Mouse (Mus musculus): Measurements from ENCODE around the gene Ism2. TPM values are rescaled to one million over a fixed set of nuclear protein-coding genes. Genes with fewer than 3 reads are reported as not detected.

The Ism2 gene
- polyA plus RNA-seq, 1 experiment from 2014 or later: 0.13 TPM

- no peak for ATAC-seq (ENCODE audit: low read depth)
- H3K9me3 ChIP-seq (replicated peaks; ENCODE audit: control insufficient read depth, low read length): no peaks in the 10 kb centered on the region
- H3K27ac ChIP-seq (ENCODE audit: low read length): no peak overlapping the region
- 35% methylated on average over 5 of the region's 5 CpGs for WGBS (ENCODE audit: insufficient replicate concordance)
- no peak overlapping the region for H3K9ac ChIP-seq (ENCODE audit: low read depth, low read length)
- no peaks in the 10 kb centered on the region for H3K4me1 ChIP-seq (ENCODE audit: control insufficient read depth, low read depth, low read length)
- no peak overlapping the region for H3K4me2 ChIP-seq (ENCODE audit: low read depth, low read length)
- H3K4me3 ChIP-seq (ENCODE audit: low read depth, low read length): no peak overlapping the region
- 0 out of 2 replicates have a peak, but pooled peaks cover 2% of the 10 kb centered on the region for H3K36me3 ChIP-seq (ENCODE audit: control insufficient read depth, insufficient read depth)
- H3K27me3 ChIP-seq (ENCODE audit: control insufficient read depth, insufficient read depth, low read depth, low read length): no peaks in the 10 kb centered on the region
Observed at GRCm38 (mm10) chr12:87236882-87237483, 62.5 kb downstream of the Ism2 start.

- H3K4me2 ChIP-seq (ENCODE audit: low read depth, low read length): no peak overlapping the region
- H3K27me3 ChIP-seq (ENCODE audit: control insufficient read depth, insufficient read depth, low read depth, low read length): no peaks in the 10 kb centered on the region
- H3K36me3 ChIP-seq (ENCODE audit: control insufficient read depth, insufficient read depth): no peaks in the 10 kb centered on the region
- H3K4me1 ChIP-seq (ENCODE audit: control insufficient read depth, low read depth, low read length): no peaks in the 10 kb centered on the region; the same call in 1 of the 2 replicates
- H3K4me3 ChIP-seq (ENCODE audit: low read depth, low read length): no peak overlapping the region
- H3K27ac ChIP-seq (ENCODE audit: low read length): no peak overlapping the region
- no peak overlapping the region for H3K9ac ChIP-seq (ENCODE audit: low read depth, low read length)
- no peaks in the 10 kb centered on the region for H3K9me3 ChIP-seq (replicated peaks; ENCODE audit: control insufficient read depth, low read length)
- no peak for ATAC-seq (ENCODE audit: low read depth)
Observed at GRCm38 (mm10) chr12:87230379-87230895, 69.1 kb downstream of the Ism2 start.

- Histone ChIP-seq H3K4me1 (ENCODE audit: control insufficient read depth, low read depth, low read length) (no peaks in the 10 kb centered on the region; the same call in 1 of the 2 replicates), H3K27me3 (ENCODE audit: control insufficient read depth, insufficient read depth, low read depth, low read length) (no peaks in the 10 kb centered on the region), H3K4me3 (ENCODE audit: low read depth, low read length) (no peak overlapping the region), H3K4me2 (ENCODE audit: low read depth, low read length) (no peak overlapping the region), H3K9ac (ENCODE audit: low read depth, low read length) (no peak overlapping the region), H3K9me3 (replicated peaks; ENCODE audit: control insufficient read depth, low read length) (no peaks in the 10 kb centered on the region), H3K27ac (ENCODE audit: low read length) (no peak overlapping the region), H3K36me3 (ENCODE audit: control insufficient read depth, insufficient read depth) (no peaks in the 10 kb centered on the region)
- ATAC-seq (ENCODE audit: low read depth): no peak
- 68% methylated on average over 2 of the region's 2 CpGs for WGBS (ENCODE audit: insufficient replicate concordance)
Observed at GRCm38 (mm10) chr12:87229633-87230032, 69.9 kb downstream of the Ism2 start.

Small RNA genes within 50 kb of the gene (microRNA-seq; reads per million reads assigned to microRNA genes)
- gene Gm47293: not detected

Other genes starting within 250 kb of the Ism2 start
- 0.07 TPM in 1 of 2 replicates, not detected in the other for gene Ngb, start 197.2 kb downstream of the Ism2 start, polyA plus RNA-seq (2015; fragmentation: Nextera tagmentation; extraction: Ambion mirVana)
- 105 and 124 TPM in 2 replicates for gene Gstz1, start 152.5 kb downstream of the Ism2 start, polyA plus RNA-seq (2015; fragmentation: Nextera tagmentation; extraction: Ambion mirVana)
- gene Pomt2, start 151.7 kb downstream of the Ism2 start, polyA plus RNA-seq (2015; fragmentation: Nextera tagmentation; extraction: Ambion mirVana): 3.8 and 4.0 TPM in 2 replicates
- 6.1 and 7.7 TPM in 2 replicates for gene Samd15, start 100.0 kb downstream of the Ism2 start, polyA plus RNA-seq (2015; fragmentation: Nextera tagmentation; extraction: Ambion mirVana)
- gene Tmed8, start 99.3 kb downstream of the Ism2 start, polyA plus RNA-seq (2015; fragmentation: Nextera tagmentation; extraction: Ambion mirVana): 0.40 and 0.41 TPM in 2 replicates
- 0.25 and 0.29 TPM in 2 replicates for gene Noxred1, start 61.0 kb downstream of the Ism2 start, polyA plus RNA-seq (2015; fragmentation: Nextera tagmentation; extraction: Ambion mirVana)
- 9.8 and 10.2 TPM in 2 replicates for gene Vipas39, start 33.4 kb downstream of the Ism2 start, polyA plus RNA-seq (2015; fragmentation: Nextera tagmentation; extraction: Ambion mirVana)
- 108 and 119 TPM in 2 replicates for gene Ahsa1, start 33.2 kb downstream of the Ism2 start, polyA plus RNA-seq (2015; fragmentation: Nextera tagmentation; extraction: Ambion mirVana)
- gene Sptlc2, start 88.7 kb upstream of the Ism2 start, polyA plus RNA-seq (2015; fragmentation: Nextera tagmentation; extraction: Ambion mirVana): 28.1 and 30.8 TPM in 2 replicates
- gene Slirp, start 144.2 kb upstream of the Ism2 start, polyA plus RNA-seq (2015; fragmentation: Nextera tagmentation; extraction: Ambion mirVana): 137 and 154 TPM in 2 replicates
- 17.0 and 17.4 TPM in 2 replicates for gene Alkbh1, start 144.3 kb upstream of the Ism2 start, polyA plus RNA-seq (2015; fragmentation: Nextera tagmentation; extraction: Ambion mirVana)
- gene Snw1, start 172.6 kb upstream of the Ism2 start, polyA plus RNA-seq (2015; fragmentation: Nextera tagmentation; extraction: Ambion mirVana): 43.1 and 47.7 TPM in 2 replicates
- gene Gm5788, start 195.0 kb upstream of the Ism2 start, polyA plus RNA-seq (2015; fragmentation: Nextera tagmentation; extraction: Ambion mirVana): not detected in 2 replicates
- not detected in 2 replicates for gene Gm8300, start 214.6 kb upstream of the Ism2 start, polyA plus RNA-seq (2015; fragmentation: Nextera tagmentation; extraction: Ambion mirVana)